Mouse (Mus musculus) layer of hippocampus, postnatal 10 days (tissue): ENCODE measurements around the gene Ica1. TPM values are rescaled to one million over a fixed set of nuclear protein-coding genes. Genes with fewer than 3 reads are reported as not detected.

Source experiments
- DNase-seq, 2 experiments: peaks; one replicate each; pipeline ENCODE4 v3.0.0; 2021; ENCODE audit warnings: low spot score in 2 of 2
- total RNA-seq, 2 experiments: library from RNA; stranded (reverse); gene quantifications; 2 replicates each; pipeline ENCODE4 v1.2.3; 2021

The Ica1 gene
- total RNA-seq, 2 experiments from 2014 or later: 56.8 to 61.4 TPM

DNA sequence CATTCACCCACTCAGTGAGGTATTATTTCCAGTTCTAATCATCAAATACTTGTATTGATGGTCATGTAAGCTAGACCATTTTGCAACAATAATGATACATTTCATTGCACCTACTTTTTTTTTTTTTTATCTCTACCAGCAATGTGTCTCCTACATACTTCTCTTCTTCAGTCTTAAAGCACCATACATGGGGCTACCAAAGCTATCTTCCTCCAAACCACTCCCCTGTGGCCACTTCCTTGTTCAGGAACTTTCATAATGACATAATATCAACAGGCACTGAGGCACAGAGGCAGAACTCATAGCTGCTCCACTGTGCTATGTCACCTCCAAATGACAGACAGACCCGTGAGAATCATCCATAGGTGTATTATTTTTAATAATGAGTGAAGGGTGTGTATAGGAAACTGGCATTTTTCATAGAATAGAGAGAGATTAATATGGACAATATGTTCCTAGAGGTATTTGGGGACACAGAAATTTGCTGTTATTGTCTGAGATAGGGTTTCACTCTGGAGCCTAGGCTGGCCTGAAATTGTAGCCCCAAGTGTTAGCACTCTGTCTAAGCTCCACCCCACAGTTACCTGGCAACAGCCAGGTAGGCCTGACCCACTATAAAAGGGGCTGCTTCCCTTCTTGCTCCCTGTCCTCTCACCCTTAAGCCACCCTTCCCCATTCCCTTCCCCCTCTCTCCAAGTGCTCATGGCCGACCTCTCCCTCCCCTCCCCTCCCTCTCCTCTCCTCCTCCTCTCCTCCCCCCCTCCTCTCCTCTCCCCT is 86.9 kb downstream of the Ica1 start:
- no peak for DNase-seq

DNA sequence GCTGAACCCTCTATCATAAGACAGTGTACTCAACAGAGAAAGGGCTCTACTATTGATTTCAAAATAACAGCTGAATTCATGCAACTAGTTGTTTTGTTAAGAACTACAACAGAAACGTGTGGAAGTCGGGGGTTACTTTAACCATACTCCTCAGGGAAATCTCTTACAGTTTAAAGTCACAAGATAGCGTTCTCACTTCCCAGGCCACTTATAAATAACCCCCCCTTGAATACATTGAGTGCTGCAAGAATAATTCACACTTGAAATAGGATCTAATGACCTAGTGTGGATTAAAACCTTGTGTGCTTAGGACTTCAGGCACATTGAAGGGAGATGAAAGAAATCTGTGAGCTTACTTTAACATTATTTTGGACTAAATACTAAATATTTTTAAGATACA is 87.8 kb downstream of the Ica1 start:
- DNase-seq: no peak

DNA sequence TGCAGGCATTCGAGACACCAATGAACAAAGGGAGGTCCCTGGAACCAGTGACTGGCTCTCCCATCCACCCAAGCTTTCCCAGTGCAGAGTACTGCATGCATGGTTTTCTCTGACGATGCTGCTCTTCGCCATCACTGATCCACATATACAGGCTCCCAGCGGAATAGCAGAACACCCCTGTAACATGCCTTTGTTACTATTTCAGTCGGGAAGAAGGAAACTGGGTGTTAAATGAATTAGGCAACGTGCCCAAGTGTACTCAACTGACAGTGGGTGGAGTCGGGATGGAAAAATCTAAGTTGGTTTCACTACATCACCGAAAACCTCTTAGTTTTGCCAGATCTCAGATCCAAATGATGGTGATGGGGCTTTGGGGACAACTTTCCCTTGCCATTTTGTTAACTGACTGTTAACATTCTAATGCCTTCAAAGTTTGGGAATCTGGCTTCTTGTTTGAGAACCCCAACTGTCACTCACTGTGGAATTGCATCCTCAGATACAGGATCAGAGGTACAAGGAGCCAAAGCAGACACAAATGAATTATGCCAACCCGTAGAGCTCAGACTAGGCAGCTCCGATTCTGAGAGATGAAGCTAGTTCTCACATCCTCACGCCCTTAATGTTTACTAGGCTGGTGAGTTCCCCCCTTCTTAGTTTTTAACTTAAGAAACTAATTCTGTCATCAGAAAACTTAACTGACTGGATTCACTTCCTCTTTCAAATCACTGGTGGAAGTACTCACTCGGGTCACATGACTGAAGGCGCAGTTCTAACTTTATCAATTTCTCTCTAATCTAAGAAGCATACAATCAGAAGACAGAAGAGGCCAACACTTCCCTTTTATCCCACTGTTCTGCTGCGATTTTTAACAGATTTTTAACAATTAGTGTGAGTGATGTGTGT is 91.4 kb downstream of the Ica1 start:
- DNase-seq: no peak

DNA sequence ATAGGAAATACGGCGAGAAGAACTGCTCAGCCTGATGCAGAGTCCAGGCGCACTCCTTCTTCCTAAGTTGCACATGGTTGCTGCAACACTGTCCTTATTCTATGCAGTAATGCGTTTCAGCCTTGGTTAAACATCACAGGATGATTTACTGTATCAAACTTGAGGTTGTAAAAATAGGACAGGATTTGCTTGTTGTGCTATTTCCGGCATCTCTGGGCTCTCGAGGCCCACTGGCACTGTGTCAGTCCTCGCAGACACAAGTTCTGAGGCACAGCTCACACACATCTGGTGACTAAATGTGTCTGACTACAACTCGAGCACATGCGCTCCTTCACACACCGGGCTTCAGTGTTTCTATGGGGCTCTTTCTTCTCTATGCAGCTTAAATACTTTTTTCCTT is 94.9 kb downstream of the Ica1 start:
- DNase-seq: no peak

DNA sequence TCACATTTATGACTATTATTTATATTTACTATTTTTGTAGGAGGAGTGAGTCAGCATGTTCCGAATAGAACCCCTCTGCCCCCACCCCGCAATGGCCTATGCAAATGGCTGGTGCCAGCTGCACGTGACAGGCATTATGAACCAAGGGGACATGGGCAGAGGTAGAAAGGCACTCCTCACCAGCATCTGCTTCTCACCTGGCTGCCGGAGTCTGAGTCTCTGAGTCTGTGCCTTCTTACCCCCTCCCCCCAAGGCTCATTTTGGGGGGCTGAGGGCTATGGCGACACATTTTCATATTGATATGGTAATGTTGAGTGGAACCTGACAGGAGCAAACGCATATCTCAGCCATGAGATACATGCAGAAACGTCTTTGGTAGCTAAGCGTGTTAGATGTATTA is 97.4 kb downstream of the Ica1 start:
- no peak for DNase-seq

DNA sequence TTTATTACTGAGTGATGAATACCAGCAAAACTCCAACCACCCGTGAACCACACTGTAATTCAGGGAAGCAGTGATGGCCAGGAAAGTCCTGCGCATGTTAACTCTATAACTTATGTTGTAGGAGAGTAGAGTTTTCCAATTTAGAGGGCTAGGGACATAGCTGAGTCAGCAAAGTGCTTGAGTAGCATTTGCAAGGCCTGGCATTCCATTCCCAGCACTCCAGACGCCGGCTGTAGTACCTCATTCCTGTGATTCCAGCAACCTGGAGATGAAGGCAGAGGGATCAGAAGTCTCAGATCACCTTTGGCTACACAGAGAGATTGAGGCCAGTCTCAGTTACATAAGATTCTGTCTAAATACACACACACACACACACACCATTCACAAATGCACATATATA is 105.3 kb downstream of the Ica1 start:
- DNase-seq: no peak

DNA sequence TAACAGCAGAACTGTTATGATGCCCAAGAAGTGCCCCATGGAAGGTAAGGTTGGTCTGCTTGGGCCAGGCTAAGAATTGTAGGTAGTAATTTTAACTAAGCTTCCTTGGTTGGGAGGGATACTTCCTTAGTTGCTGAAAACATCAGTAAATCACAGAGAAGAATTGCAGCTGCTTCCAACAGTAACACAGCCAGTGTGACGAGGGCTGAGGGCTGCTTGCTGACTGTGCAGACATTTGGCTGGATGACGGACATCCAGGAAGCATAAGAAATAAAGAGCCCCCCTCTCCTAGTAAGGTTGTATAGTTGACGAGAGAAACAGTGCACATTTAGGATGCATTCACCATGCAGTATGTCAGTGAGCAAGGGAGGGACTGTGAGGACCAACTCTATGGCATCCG is 108.9 kb downstream of the Ica1 start:
- no peak for DNase-seq

DNA sequence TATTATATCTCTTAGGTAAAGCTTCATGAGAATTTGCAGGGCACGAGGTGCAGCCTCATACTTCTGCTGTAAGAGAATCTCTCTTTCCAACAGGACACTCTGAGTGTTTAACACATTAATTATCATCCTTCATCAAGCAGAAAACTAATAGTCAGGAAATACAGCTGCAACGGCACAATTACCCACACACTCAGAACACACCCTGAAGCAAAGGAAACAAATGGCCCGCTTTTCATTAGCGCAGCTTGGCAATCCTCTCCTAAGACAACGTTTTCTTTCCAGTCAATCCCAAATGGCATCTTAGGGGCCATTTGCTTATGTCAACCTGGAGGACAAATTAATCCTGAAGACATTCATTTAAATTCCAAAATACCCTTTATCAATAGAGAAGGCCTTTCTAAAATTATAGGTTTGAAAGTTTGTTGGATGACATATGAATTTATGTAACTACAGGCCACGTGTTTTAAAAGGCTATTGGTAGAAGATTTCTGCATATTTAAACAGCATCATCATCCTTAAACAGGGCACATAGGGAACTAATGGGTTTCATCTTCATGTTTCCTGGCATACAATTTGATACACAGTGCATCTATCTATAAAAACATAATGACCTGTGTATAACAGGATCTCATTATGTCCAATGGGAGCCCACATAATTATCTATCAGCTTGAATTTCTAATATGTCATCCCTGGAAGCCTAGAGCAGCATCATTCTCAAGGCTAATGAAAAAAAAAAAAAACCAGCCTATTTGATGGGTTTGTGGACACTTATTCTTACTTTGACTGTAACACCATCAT is 110.1 kb downstream of the Ica1 start:
- DNase-seq: no peak

DNA sequence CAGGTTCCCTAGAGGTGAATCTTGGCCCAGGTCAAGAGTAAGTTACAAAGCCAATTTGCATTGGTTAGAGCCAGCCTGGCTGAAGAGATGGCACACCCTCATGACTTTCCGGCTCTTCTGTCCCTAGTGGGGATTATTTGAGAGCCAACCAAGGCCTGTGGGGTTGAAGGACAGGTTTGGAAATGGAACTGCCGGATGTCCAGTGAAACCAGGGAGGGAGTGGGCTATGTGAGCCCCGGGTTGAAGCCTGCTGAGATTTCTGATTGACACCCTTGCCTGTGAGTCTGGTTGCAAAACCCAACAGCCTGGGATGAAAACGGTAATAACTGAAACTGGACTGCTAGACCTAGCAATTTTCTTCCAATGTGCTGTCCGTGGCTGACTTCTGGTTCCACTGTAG is 112.5 kb downstream of the Ica1 start:
- no peak for DNase-seq

DNA sequence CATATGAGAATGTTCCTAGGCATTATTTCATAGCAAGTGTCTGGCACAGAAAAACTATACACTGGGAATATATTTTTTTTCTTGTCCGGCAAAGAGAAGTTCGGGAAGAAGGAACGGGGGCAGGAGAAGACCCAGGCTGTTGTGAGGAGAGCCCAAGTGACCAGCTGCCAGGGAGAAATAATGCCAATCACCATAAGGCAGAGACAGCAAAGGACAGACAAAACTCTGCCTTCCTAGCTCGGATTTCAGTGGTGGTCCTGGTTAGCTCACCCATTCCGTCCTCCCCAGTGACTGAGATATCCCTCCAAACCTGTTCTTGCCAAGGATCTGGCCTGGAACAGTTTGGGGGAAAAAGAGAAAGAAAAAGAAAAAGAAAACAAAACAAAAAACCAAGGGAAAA is 113.3 kb downstream of the Ica1 start:
- no peak for DNase-seq

DNA sequence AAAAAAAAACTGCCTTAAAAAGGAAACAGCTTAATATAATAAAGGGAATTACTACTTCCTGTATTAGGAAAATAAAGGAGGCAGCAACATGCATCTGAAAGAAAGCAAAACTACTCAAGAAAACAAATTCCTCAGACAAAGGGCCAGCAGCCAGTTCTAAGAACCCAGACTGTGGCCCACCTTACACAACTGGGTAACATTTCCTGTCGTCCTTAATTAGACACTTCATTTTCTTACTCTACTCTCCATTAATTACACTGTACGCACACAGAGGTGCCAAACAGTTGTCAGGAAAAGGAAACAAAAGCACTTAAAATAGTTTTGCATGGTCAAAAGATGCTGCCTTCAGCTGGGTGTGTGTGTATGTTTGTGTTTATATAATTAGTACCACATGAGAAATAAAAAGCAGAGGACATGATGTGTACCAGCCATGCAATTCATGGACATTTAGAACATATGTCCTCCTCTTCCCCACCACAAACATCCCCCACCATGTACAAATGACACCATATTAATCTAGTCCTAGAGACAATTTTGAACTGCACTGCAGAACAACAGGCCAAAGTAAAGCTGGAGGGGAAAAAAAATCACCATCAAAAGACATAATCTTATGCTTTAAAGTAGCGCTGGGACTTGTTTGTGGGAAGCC is 115.1 kb downstream of the Ica1 start:
- DNase-seq: no peak

DNA sequence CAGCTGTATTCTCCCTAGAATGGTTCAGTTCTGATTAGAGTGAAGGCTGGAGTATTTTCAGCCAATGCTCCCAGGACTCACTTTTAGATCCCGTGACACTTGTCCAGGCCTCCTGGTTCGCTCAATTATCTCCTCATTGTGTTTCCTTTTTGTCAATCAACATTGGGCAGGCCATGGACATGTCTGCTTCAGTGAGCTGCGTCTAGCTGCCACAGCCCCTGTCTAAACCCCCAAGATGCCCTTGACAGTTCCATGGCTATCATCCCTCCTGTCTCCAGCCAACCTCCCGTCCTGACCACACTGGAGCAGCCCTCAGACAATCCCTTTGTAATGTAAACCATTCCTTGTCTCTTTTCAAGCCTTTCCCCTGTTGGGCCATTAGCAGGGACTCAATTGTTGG is 116.9 kb downstream of the Ica1 start:
- DNase-seq: no peak

DNA sequence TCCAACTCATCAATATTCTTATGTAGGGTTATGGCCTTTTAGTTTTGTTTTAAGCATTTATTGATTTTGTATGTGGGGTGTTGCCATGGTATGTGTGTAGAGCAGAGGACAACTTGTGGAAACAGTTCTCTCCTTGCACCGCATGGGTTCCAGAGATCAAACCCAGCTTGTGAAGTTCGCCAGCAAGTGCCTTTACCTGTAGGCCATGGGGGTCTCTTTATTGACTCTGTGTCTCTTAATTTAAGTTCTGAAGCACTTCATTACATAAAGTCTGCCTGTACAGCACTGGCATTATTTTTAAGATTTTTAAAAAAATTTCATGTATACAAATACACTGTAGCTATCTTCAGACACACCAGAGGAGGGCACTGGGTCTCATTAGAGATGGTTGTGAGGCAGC is 118.2 kb downstream of the Ica1 start:
- DNase-seq: no peak

DNA sequence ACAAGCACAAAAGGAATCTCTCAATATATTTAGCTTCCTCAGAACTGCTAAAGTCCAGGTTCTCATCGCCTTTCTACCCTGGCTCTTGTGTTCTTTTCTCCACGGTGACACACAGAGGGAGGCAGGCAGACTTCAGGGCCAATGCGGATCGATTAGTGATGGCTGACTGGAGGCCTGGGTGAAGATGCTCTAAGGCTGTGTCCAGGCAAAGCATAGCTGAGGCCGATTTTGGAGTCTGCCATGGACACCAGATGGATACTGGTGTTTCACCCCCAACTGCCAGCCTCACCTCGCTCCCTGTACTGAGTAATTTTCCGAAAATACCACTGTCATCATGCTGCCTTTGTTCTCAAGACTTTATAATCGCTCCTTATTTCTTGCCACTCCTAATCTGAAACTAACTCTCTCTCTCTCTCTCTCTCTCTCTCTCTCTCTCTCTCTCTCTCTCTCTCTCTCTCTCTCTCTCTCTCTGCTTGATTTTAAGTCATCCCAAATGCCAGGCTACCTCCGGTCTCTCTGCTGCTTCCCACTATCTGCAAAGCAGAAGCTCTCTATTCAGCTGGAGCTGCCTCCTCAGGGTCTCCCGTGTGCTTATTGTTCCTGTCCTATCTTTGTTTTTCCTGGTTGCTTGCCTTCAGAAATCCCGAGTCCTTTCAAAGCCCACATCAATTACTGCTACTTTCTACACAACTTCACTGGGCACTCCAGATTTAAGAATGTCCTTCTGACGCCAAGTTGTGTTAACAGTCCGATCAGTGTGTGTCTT is 118.9 kb downstream of the Ica1 start:
- DNase-seq: no peak

DNA sequence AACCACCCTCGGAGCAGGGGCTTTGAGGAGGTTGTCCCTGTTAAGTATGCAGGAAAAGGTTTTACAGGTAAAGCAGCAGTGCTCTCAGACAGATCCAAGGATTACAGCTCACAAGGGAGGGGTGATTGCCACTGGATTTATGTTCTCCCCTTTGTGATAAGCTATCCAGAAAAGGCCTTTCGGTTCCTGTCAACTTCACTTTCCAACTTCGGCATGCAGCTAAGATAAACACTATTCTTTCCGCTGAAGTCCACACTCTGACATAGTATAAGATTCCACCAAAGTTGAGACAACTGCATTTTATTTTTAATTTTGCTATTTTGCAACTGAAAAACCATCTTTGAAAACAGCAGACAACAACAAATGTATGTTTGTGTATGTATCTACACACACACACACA is 119.9 kb downstream of the Ica1 start:
- no peak for DNase-seq

DNA sequence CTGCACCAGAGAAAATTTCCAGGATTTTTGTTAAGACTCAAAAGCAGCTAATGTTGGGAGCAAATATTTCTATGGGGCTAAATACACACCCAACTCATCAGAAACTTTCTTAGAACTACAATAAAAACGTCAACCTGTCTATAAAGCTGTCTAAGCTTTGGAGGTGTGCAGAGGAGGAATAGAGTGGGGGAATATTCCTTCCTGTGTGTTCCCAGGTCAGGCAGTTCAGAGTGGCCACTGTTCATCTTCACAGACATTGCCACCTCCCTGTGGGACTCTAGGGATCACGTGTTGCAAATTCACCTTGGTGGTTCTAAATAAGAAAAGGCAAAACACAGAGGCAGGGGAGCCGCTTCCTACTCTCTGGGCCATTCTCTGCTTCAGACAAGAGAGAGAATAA is 120.8 kb downstream of the Ica1 start:
- DNase-seq: no peak

DNA sequence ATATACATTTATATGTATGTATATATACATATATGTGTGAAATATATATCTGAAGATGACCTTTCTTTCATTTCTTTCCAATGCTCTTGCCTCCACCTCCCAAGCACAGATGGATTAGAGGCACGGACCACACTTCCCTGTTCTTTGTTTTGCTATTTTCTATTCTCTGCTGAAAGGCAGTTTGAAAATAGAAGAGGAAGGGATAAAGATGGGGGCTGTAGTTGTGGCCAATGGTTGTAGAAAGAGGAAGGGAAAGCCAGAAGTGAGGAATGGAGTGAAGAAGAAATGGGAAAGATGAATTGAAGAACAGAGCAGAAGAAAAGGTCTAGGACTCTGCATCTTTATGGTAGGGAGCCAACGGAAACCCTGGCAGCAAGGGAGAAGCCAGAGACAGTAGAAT is 122.8 kb downstream of the Ica1 start:
- no peak for DNase-seq

DNA sequence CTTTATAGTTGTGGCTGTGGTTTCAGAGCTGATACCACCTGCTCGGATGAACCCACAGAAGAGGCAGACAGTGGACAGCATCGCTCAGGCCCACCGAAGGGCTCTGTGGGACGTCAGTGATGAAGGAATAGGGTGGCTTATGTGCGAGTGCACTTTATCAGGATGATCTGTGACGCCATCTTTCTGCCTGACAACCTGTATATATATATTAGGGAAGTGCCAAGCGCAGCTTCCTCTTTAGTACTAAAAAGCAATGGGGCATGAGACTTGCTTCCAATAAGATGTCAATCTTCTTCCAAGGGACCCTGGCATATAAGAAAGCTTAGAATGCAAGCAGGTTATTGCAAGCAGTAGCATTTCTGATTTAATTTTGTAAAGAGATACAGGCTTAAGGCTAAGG is 127.9 kb downstream of the Ica1 start:
- DNase-seq: no peak

DNA sequence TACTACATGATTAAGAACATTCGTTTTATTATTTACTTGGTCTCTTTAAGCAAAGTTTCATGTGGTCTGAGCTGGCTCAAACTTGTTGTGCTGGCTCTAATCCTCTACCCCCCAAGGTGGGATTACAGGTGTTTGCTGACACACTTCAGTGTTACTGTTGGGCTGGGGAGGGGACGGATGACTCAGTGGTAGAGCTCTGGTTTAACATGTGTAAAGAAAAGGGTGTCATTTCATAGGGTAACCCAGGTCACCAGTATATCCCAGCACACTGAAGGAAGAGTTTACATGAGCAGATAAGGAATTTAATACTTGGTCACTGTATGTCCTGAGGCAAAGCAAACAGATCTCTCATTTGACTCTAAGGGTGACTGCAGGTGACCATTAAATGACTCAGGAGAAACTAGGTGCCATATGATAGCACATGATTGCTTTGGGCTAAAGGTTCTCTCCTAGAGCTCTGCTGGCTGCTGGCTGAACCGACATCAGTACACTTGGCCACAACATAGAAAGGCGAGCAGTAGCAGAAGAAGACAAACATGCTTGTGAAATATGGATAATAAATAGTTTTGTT is 128.9 kb downstream of the Ica1 start:
- no peak for DNase-seq
